Comparison of ENCODE assay signal across 13 mouse cellular contexts in the genomic region with DNA sequence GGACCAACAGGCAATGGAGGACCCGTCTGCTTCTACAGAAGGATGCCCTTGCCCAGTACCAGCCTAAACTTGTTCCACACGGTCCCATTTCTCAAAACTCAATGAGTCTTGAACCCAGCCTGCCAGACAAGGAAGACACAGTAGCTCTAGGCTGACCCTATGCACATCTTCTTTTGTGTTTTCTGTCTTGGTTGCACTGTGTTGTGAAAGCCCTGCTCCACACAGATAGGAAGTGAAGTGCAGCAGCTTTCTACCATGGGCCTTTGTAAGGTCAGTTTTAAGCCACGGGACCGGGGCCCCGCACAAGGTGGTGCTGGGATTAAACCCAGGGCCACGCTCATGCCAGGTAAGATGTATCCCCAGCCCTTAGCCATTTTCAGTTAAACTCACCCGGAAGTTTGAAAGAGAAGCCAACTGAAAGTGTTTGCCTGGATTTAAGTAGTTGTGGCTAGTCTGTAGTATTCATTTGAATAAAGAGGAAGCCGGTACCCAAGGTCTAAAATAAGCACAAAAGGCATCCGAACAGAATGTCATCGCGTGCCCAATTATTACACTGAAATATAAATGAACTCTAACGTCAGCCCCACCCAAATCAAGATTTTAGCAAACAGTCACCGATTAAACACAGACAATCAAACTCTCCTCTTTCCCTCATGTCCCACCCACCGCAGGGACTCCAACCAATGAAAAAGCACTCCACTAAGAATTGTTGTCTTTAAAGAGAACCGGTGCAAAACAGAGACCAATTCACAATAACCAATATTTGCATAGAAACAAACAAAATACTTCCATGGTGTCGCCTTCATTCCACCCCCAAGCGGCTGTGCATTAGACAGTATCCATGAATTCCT. TPM values are rescaled to one million over a fixed set of nuclear protein-coding genes. Genes with fewer than 3 reads are reported as not detected.
DNase-seq lines count a peak whose midpoint lies in the region; TF ChIP-seq lines count a peak whose summit lies in the region.
"Had no signal": no experiment of that assay in that cellular context is flagged by ENCODE, and none has a peak within 500 bp of the region (broad histone marks: within the 10 kb centered on the region; RNA-seq: fewer than 3 reads in every experiment).

No protein-coding gene starts in this region.

- H3K27ac ChIP-seq in heart, embryonic 10.5 days = peak overlapping the region; percentile 38; the same call in 1 of the 2 replicates
- H3K27ac ChIP-seq in spleen, adult 2 months (ENCODE audit: insufficient read depth, low read length) = peak overlapping the region; percentile 69
- peak overlapping the region; percentile 90 for H3K27ac ChIP-seq in macrophage
- no peak overlapping the region for H3K27ac ChIP-seq in left cerebral cortex, adult 2 months
- H3K27ac ChIP-seq: forebrain, embryonic 10.5 days; hindbrain, postnatal 0 days had no signal

- TF ChIP-seq CTCF in spleen, adult 2 months (IDR thresholded peaks at IDR 0.05; ENCODE audit: extremely low read depth, insufficient read depth, insufficient read length, insufficient replicate concordance) = no peak
- TF ChIP-seq CTCF in left cerebral cortex, adult 2 months (IDR thresholded peaks at IDR 0.05) = no peak

- no peak for TF ChIP-seq POLR2A in spleen, adult 2 months (IDR thresholded peaks at IDR 0.05; ENCODE audit: low read depth, low read length)

- no peaks in the 10 kb centered on the region for H3K79me2 ChIP-seq in macrophage (ENCODE audit: inconsistent target)

- intact Hi-C loops in left cerebral cortex, adult 2 months (cut with DNase I) = loop anchor here (2.0 kb wide), 1 partner anchor 22 kb away; no protein-coding TSS in a partner anchor

- 58% methylated on average over 17 of the region's 17 CpGs for WGBS in heart, embryonic 10.5 days
- 27% methylated on average over 17 of the region's 17 CpGs for WGBS in spleen, adult 2 months
- WGBS in macrophage (ENCODE audit: missing documents) = 18% methylated on average over 17 of the region's 17 CpGs

- no peak overlapping the region for H3K4me3 ChIP-seq in heart, embryonic 10.5 days
- H3K4me3 ChIP-seq in spleen, adult 2 months (ENCODE audit: extremely low read depth, insufficient read depth, insufficient read length) = peak overlapping the region; percentile 39; the same call in 1 of the 2 replicates
- peak overlapping the region; percentile 16; the same call in 1 of the 2 replicates for H3K4me3 ChIP-seq in macrophage (ENCODE audit: inconsistent target)
- no peak overlapping the region for H3K4me3 ChIP-seq in left cerebral cortex, adult 2 months
- H3K4me3 ChIP-seq: forebrain, embryonic 10.5 days had no signal

- H3K27me3 ChIP-seq in heart, embryonic 10.5 days (ENCODE audit: insufficient read depth, poor library complexity, severe bottlenecking) = no peaks in the 10 kb centered on the region
- H3K27me3 ChIP-seq in spleen, adult 2 months (ENCODE audit: control insufficient read depth, insufficient read depth, low read length) = no peaks in the 10 kb centered on the region

- H3K9me3 ChIP-seq in heart, embryonic 10.5 days = no peaks in the 10 kb centered on the region
- H3K9me3 ChIP-seq: forebrain, embryonic 10.5 days had no signal

- no peak for DNase-seq in heart, embryonic 10.5 days (ENCODE audit: low spot score)
- no peak for DNase-seq in heart, adult 9 months (ENCODE audit: low spot score in 2 of 2)
- no peak for DNase-seq in spleen, adult 2 months (ENCODE audit: low read depth in 1 of 2, low spot score in 2 of 2)
- DNase-seq in spleen, postnatal 4 days (ENCODE audit: low spot score in 2 of 2) = no peak
- peak; percentile 65 for DNase-seq in thymus, postnatal 4 days
- DNase-seq in ovary, postnatal 36 days (ENCODE audit: low spot score) = no peak
- no peak for DNase-seq in left cerebral cortex, adult 2 months (ENCODE audit: extremely low spot score in 1 of 2, low spot score in 2 of 2)
- DNase-seq: adrenal gland, adult 8-10 months; embryo, embryonic 11 days; left cerebral cortex, postnatal 4 days had no signal

- peaks cover 44% of the 10 kb centered on the region for H3K4me1 ChIP-seq in heart, embryonic 10.5 days
- H3K4me1 ChIP-seq in spleen, adult 2 months (ENCODE audit: control insufficient read depth, insufficient read depth, insufficient read length) = peaks cover 8% of the 10 kb centered on the region; the same call in 1 of the 2 replicates

- no peaks in the 10 kb centered on the region for H3K36me3 ChIP-seq in heart, embryonic 10.5 days
- H3K36me3 ChIP-seq in spleen, adult 2 months (ENCODE audit: control insufficient read depth, insufficient read depth, low read length) = no peaks in the 10 kb centered on the region
- H3K36me3 ChIP-seq in macrophage (ENCODE audit: inconsistent target) = no peaks in the 10 kb centered on the region
- H3K36me3 ChIP-seq: forebrain, embryonic 10.5 days had no signal

RNA-seq across cellular contexts. Expression of gene Gsn, which starts 23.4 kb away (rescaled TPM):
- 52.5 and 84.3 TPM in 2 replicates for polyA plus RNA-seq in heart, embryonic 10.5 days (2016; fragmentation: Nextera tagmentation; extraction: Ambion mirVana)
- polyA plus RNA-seq in spleen, adult 2 months (2012; rRNA removed) = 183 and 203 TPM in 2 replicates
- total RNA-seq in macrophage (2018; cell fraction: chromatin; rRNA removed) = 10 to 100 TPM in 23 of 26 experiments, 1 to 10 TPM in 3; 8.4 to 93.6 (median 29.9) TPM
- total RNA-seq in macrophage (2018; cell fraction: cytosol; rRNA removed) = 100 to 1,000 TPM in 25 of 26 experiments, 10 to 100 TPM in 1; 99.7 to 189 (median 139) TPM
- total RNA-seq in macrophage (2018; cell fraction: nucleus; rRNA removed) = 100 to 1,000 TPM in 3 of 26 experiments, 10 to 100 TPM in 23; 39.9 to 143 (median 74.4) TPM
- polyA plus RNA-seq in macrophage (2018) = 134 to 277 TPM (median 181 TPM) in 3 replicates
- total RNA-seq in left cerebral cortex, adult 2 months (2021) = 10 to 100 TPM; 37.6 to 38.2 TPM

RNA-seq across cellular contexts. Expression of gene Rab14, which starts 31.9 kb away (rescaled TPM):
- 220 and 234 TPM in 2 replicates for polyA plus RNA-seq in heart, embryonic 10.5 days (2016; fragmentation: Nextera tagmentation; extraction: Ambion mirVana)
- 106 and 244 TPM in 2 replicates for polyA plus RNA-seq in spleen, adult 2 months (2012; rRNA removed)
- 100 to 1,000 TPM; 243 to 608 (median 477) TPM for total RNA-seq in macrophage (2018; cell fraction: chromatin; rRNA removed)
- 100 to 1,000 TPM; 166 to 246 (median 212) TPM for total RNA-seq in macrophage (2018; cell fraction: cytosol; rRNA removed)
- total RNA-seq in macrophage (2018; cell fraction: nucleus; rRNA removed) = 100 to 1,000 TPM; 214 to 458 (median 297) TPM
- polyA plus RNA-seq in macrophage (2018) = 185 to 231 TPM (median 186 TPM) in 3 replicates
- 100 to 1,000 TPM; 219 to 229 TPM for total RNA-seq in left cerebral cortex, adult 2 months (2021)

Comparison
In these comparisons a context has a peak if more than half of its experiments do, and no peak if none do; other contexts are left out.
1. H3K4me3 ChIP-seq: peak in spleen, adult 2 months (single experiment) and macrophage (single experiment); none in heart, embryonic 10.5 days (single experiment) and left cerebral cortex, adult 2 months (single experiment).